Mouse (Mus musculus) E14TG2a.4 (cell line): ENCODE results near the gene Cstad.

ENCODE experiments used
- CTCF ChIP-seq: conservative IDR thresholded peaks from 2 replicates; pipeline ENCODE4 v1.5.1; 2014; ENCODE audit warnings: low read length
- NANOG ChIP-seq: IDR thresholded peaks from 2 replicates; pipeline ENCODE4 v1.6.1; 2014; ENCODE audit warnings: borderline replicate concordance, low read length, mixed read lengths
- POU5F1 ChIP-seq: IDR thresholded peaks from 2 replicates; pipeline ENCODE4 v1.6.1; 2014; ENCODE audit warnings: low read length, borderline replicate concordance

- TF ChIP-seq CTCF (no peak), NANOG (no peak), POU5F1 (no peak)
Observed at GRCm38 (mm10) chr2:30628374-30628773, 33.5 kb downstream of the Cstad start.
